10 mouse cellular contexts compared by ENCODE assay signal in the genomic region with DNA sequence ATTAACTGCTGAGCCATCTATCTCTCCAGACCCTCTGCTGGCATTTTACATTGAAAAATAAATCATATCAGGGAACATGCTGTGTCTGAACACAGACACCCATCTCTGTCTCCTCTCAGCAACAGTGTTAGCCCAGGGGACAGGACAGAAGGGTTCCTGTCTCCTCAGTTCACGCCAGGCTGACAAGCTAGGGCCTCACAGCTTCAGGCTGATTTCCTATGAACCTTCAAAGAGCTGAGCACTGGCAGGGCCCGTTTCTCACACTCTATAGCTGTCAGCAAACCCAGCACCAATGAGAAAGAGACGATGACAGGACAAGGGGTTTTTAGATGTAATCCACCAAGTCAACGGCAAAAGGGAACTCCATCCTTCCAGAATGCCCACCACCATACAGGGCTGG. TPM values are rescaled to one million over a fixed set of nuclear protein-coding genes. Genes with fewer than 3 reads are reported as not detected.
DNase-seq lines count a peak whose midpoint lies in the region; ATAC-seq and TF ChIP-seq lines count a peak whose summit lies in the region.
"Had no signal": no experiment of that assay in that cellular context is flagged by ENCODE, and none has a peak within 500 bp of the region (broad histone marks: within the 10 kb centered on the region; RNA-seq: fewer than 3 reads in every experiment).

No protein-coding gene starts in this region.

- H3K36me3 ChIP-seq in forebrain, embryonic 12.5 days (replicated peaks), result no peaks in the 10 kb centered on the region
- H3K36me3 ChIP-seq in forebrain, embryonic 11.5 days (ENCODE audit: control insufficient read depth, insufficient read depth, low read length), result no peaks in the 10 kb centered on the region
- no peaks in the 10 kb centered on the region for H3K36me3 ChIP-seq in liver, embryonic 11.5 days (ENCODE audit: control insufficient read depth, insufficient read depth, low read length)
- no peaks in the 10 kb centered on the region for H3K36me3 ChIP-seq in liver, embryonic 12.5 days
- H3K36me3 ChIP-seq in heart, postnatal 0 days (replicated peaks; ENCODE audit: control insufficient read depth, insufficient read depth, low read length), result no peaks in the 10 kb centered on the region
- no peaks in the 10 kb centered on the region for H3K36me3 ChIP-seq in midbrain, embryonic 15.5 days (replicated peaks)

- H3K4me1 ChIP-seq in forebrain, embryonic 12.5 days, result peaks cover 85% of the 10 kb centered on the region
- peaks cover 40% of the 10 kb centered on the region for H3K4me1 ChIP-seq in forebrain, embryonic 11.5 days (replicated peaks; ENCODE audit: control insufficient read depth, insufficient read depth, low read length)
- peaks cover 22% of the 10 kb centered on the region for H3K4me1 ChIP-seq in liver, embryonic 11.5 days (replicated peaks; ENCODE audit: control insufficient read depth, insufficient read depth, low read length)
- peaks cover 12% of the 10 kb centered on the region for H3K4me1 ChIP-seq in liver, embryonic 12.5 days
- peaks cover 7% of the 10 kb centered on the region; the same call in 1 of the 2 replicates for H3K4me1 ChIP-seq in heart, postnatal 0 days (ENCODE audit: control insufficient read depth, insufficient read depth)
- peaks cover 34% of the 10 kb centered on the region; the same call in 1 of the 2 replicates for H3K4me1 ChIP-seq in midbrain, embryonic 15.5 days

- no peak for TF ChIP-seq CTCF in heart, postnatal 0 days (IDR thresholded peaks at IDR 0.05; ENCODE audit: low read depth)

- H3K4me2 ChIP-seq in forebrain, embryonic 12.5 days, result no peak overlapping the region
- H3K4me2 ChIP-seq in forebrain, embryonic 11.5 days (ENCODE audit: low read depth, low read length, severe bottlenecking), result no peak overlapping the region
- no peak overlapping the region for H3K4me2 ChIP-seq in liver, embryonic 11.5 days
- no peak overlapping the region for H3K4me2 ChIP-seq in liver, embryonic 12.5 days
- H3K4me2 ChIP-seq in heart, postnatal 0 days (ENCODE audit: low read depth, low read length), result 0 out of 2 replicates have a peak overlapping the region, but pooled peaks have one; percentile 25
- no peak overlapping the region for H3K4me2 ChIP-seq in midbrain, embryonic 15.5 days

- ATAC-seq in forebrain, embryonic 12.5 days (ENCODE audit: low FRiP score), result no peak
- ATAC-seq in forebrain, embryonic 11.5 days (replicated peaks; ENCODE audit: low FRiP score), result no peak
- no peak for ATAC-seq in liver, embryonic 11.5 days (replicated peaks; ENCODE audit: low FRiP score)
- no peak for ATAC-seq in liver, embryonic 12.5 days
- no peak for ATAC-seq in heart, postnatal 0 days (ENCODE audit: insufficient read depth, low read depth)
- ATAC-seq in midbrain, embryonic 15.5 days (replicated peaks), result no peak
- no peak for ATAC-seq in monocyte, adult 5-6 weeks (replicated peaks; ENCODE audit: insufficient number of reproducible peaks, low FRiP score, low TSS enrichment, poor library complexity, severe bottlenecking)

- no peaks in the 10 kb centered on the region for H3K9me3 ChIP-seq in forebrain, embryonic 12.5 days
- no peaks in the 10 kb centered on the region for H3K9me3 ChIP-seq in forebrain, embryonic 11.5 days (ENCODE audit: control insufficient read depth, low read length)
- H3K9me3 ChIP-seq in liver, embryonic 11.5 days (ENCODE audit: control insufficient read depth, low read length), result no peaks in the 10 kb centered on the region
- H3K9me3 ChIP-seq in liver, embryonic 12.5 days (replicated peaks), result no peaks in the 10 kb centered on the region
- H3K9me3 ChIP-seq in heart, postnatal 0 days (replicated peaks; ENCODE audit: control insufficient read depth, low read length), result no peaks in the 10 kb centered on the region
- no peaks in the 10 kb centered on the region for H3K9me3 ChIP-seq in midbrain, embryonic 15.5 days

- no peak for TF ChIP-seq EP300 in heart, postnatal 0 days (IDR thresholded peaks at IDR 0.05; ENCODE audit: low read depth)

- H3K4me3 ChIP-seq in forebrain, embryonic 12.5 days (replicated peaks), result no peak overlapping the region
- H3K4me3 ChIP-seq in forebrain, embryonic 11.5 days (ENCODE audit: low read depth, low read length), result no peak overlapping the region
- H3K4me3 ChIP-seq in liver, embryonic 11.5 days (ENCODE audit: low read depth, low read length), result no peak overlapping the region
- H3K4me3 ChIP-seq in liver, embryonic 12.5 days, result no peak overlapping the region
- no peak overlapping the region for H3K4me3 ChIP-seq in heart, postnatal 0 days (ENCODE audit: low read depth, low read length)
- H3K4me3 ChIP-seq in midbrain, embryonic 15.5 days, result no peak overlapping the region
- H3K4me3 ChIP-seq: myocyte had no signal

- no peak overlapping the region for H3K9ac ChIP-seq in forebrain, embryonic 12.5 days
- H3K9ac ChIP-seq in forebrain, embryonic 11.5 days (ENCODE audit: low read length), result no peak overlapping the region
- no peak overlapping the region for H3K9ac ChIP-seq in liver, embryonic 11.5 days (ENCODE audit: low read depth, low read length)
- H3K9ac ChIP-seq in liver, embryonic 12.5 days, result no peak overlapping the region
- H3K9ac ChIP-seq in heart, postnatal 0 days (replicated peaks; ENCODE audit: low read depth, low read length), result no peak overlapping the region
- no peak overlapping the region for H3K9ac ChIP-seq in midbrain, embryonic 15.5 days

- no peaks in the 10 kb centered on the region for H3K27me3 ChIP-seq in forebrain, embryonic 12.5 days
- no peaks in the 10 kb centered on the region for H3K27me3 ChIP-seq in forebrain, embryonic 11.5 days (ENCODE audit: control insufficient read depth, insufficient read depth, low read length)
- no peaks in the 10 kb centered on the region for H3K27me3 ChIP-seq in liver, embryonic 11.5 days (replicated peaks; ENCODE audit: control insufficient read depth, insufficient read depth, low read length)
- no peaks in the 10 kb centered on the region; the same call in 1 of the 2 replicates for H3K27me3 ChIP-seq in liver, embryonic 12.5 days (replicated peaks)
- H3K27me3 ChIP-seq in heart, postnatal 0 days (ENCODE audit: control insufficient read depth, insufficient read depth, low read length), result no peaks in the 10 kb centered on the region
- no peaks in the 10 kb centered on the region for H3K27me3 ChIP-seq in midbrain, embryonic 15.5 days (replicated peaks)

- DNase-seq in forebrain, embryonic 11.5 days (ENCODE audit: low spot score), result no peak
- DNase-seq in liver, embryonic 11.5 days (ENCODE audit: low spot score), result no peak
- DNase-seq in heart, postnatal 0 days (ENCODE audit: low spot score), result no peak
- DNase-seq in retina, postnatal 1 day, result no peak
- DNase-seq: spleen, adult 18-20 months had no signal

- 75% methylated on average over 4 of the region's 4 CpGs for whole genome bisulfite sequencing in forebrain, embryonic 12.5 days
- 81% methylated on average over 4 of the region's 4 CpGs for WGBS in forebrain, embryonic 11.5 days
- WGBS in liver, embryonic 11.5 days, result 68% methylated on average over 4 of the region's 4 CpGs
- WGBS in liver, embryonic 12.5 days (ENCODE audit: insufficient replicate concordance), result 68% methylated on average over 4 of the region's 4 CpGs
- WGBS in heart, postnatal 0 days, result 30% methylated on average over 4 of the region's 4 CpGs
- WGBS in midbrain, embryonic 15.5 days, result 79% methylated on average over 4 of the region's 4 CpGs

- H3K27ac ChIP-seq in forebrain, embryonic 12.5 days, result peak overlapping the region; percentile 75; the same call in 1 of the 2 replicates
- no peak overlapping the region; the same call in 1 of the 2 replicates for H3K27ac ChIP-seq in forebrain, embryonic 11.5 days (ENCODE audit: low read depth, low read length)
- H3K27ac ChIP-seq in liver, embryonic 11.5 days (ENCODE audit: low read depth, low read length), result peak overlapping the region; percentile 19; the same call in 1 of the 2 replicates
- H3K27ac ChIP-seq in liver, embryonic 12.5 days, result no peak overlapping the region
- peak overlapping the region; percentile 50 for H3K27ac ChIP-seq in heart, postnatal 0 days (ENCODE audit: low read depth)
- 0 out of 2 replicates have a peak overlapping the region, but pooled peaks have one; percentile 23 for H3K27ac ChIP-seq in midbrain, embryonic 15.5 days

RNA-seq across cellular contexts. Expression of gene Glod4, which starts 48.4 kb away (rescaled TPM):
- 123 and 125 TPM in 2 replicates for polyA plus RNA-seq in forebrain, embryonic 12.5 days (2016; fragmentation: Nextera tagmentation; extraction: Ambion mirVana)
- polyA plus RNA-seq in forebrain, embryonic 11.5 days (2014; fragmentation: Nextera tagmentation; extraction: Ambion mirVana), result 122 and 125 TPM in 2 replicates
- polyA plus RNA-seq in liver, embryonic 11.5 days (2014; fragmentation: Nextera tagmentation; extraction: Ambion mirVana), result 137 and 144 TPM in 2 replicates
- 79.7 and 81.5 TPM in 2 replicates for polyA plus RNA-seq in liver, embryonic 12.5 days (2016; fragmentation: Nextera tagmentation; extraction: Ambion mirVana)
- 30.6 and 44.8 TPM in 2 replicates for total RNA-seq in heart, postnatal 0 days (2014; rRNA removed; ENCODE audit: low replicate concordance)
- 102 and 104 TPM in 2 replicates for polyA plus RNA-seq in heart, postnatal 0 days (2015; fragmentation: Nextera tagmentation; extraction: Ambion mirVana)
- 121 and 123 TPM in 2 replicates for polyA plus RNA-seq in midbrain, embryonic 15.5 days (2015; fragmentation: Nextera tagmentation; extraction: Ambion mirVana)
- total RNA-seq in monocyte, adult 5-6 weeks (2017), result 66.2 to 85.9 TPM (median 77.0 TPM) in 3 replicates

RNA-seq across cellular contexts. Expression of gene Mrm3, which starts 48.4 kb away (rescaled TPM):
- polyA plus RNA-seq in forebrain, embryonic 12.5 days (2016; fragmentation: Nextera tagmentation; extraction: Ambion mirVana), result 20.0 and 22.2 TPM in 2 replicates
- polyA plus RNA-seq in forebrain, embryonic 11.5 days (2014; fragmentation: Nextera tagmentation; extraction: Ambion mirVana), result 18.6 and 20.7 TPM in 2 replicates
- polyA plus RNA-seq in liver, embryonic 11.5 days (2014; fragmentation: Nextera tagmentation; extraction: Ambion mirVana), result 36.3 and 37.0 TPM in 2 replicates
- polyA plus RNA-seq in liver, embryonic 12.5 days (2016; fragmentation: Nextera tagmentation; extraction: Ambion mirVana), result 23.5 and 25.1 TPM in 2 replicates
- 21.3 and 39.5 TPM in 2 replicates for total RNA-seq in heart, postnatal 0 days (2014; rRNA removed; ENCODE audit: low replicate concordance)
- polyA plus RNA-seq in heart, postnatal 0 days (2015; fragmentation: Nextera tagmentation; extraction: Ambion mirVana), result 27.6 and 31.8 TPM in 2 replicates
- polyA plus RNA-seq in midbrain, embryonic 15.5 days (2015; fragmentation: Nextera tagmentation; extraction: Ambion mirVana), result 25.8 and 27.0 TPM in 2 replicates
- total RNA-seq in monocyte, adult 5-6 weeks (2017), result 3.2 to 9.7 TPM (median 5.5 TPM) in 3 replicates

Comparison
In these comparisons a context has a peak if more than half of its experiments do, and no peak if none do; other contexts are left out.
1. H3K27ac ChIP-seq: peak in forebrain, embryonic 12.5 days (single experiment), liver, embryonic 11.5 days (single experiment), heart, postnatal 0 days (single experiment) and midbrain, embryonic 15.5 days (single experiment); none in forebrain, embryonic 11.5 days (single experiment) and liver, embryonic 12.5 days (single experiment).